ENCODE assay signal across 8 mouse cellular contexts in genomic region chr2:154749046-154750036, GRCm38 (mm10). TPM values are rescaled to one million over a fixed set of nuclear protein-coding genes. Genes with fewer than 3 reads are reported as not detected.
DNase-seq lines count a peak whose midpoint lies in the region; ATAC-seq and TF ChIP-seq lines count a peak whose summit lies in the region.

No protein-coding gene starts in this region.

- DNase-seq in adrenal gland, adult 2 months = peak; percentile 43
- DNase-seq in adrenal gland, postnatal 4 days (ENCODE audit: low spot score in 2 of 2) = no peak
- no peak for DNase-seq in lung, postnatal 25 days (ENCODE audit: low spot score)
- peak; percentile 86 for DNase-seq in midbrain, postnatal 0 days (ENCODE audit: low spot score)
- DNase-seq in thymus, postnatal 36 days = no peak

- no peak for TF ChIP-seq CTCF in midbrain, postnatal 0 days (IDR thresholded peaks at IDR 0.05)

- H3K4me2 ChIP-seq in lung, embryonic 15.5 days = peak overlapping the region; percentile 5; the same call in 1 of the 2 replicates
- peak overlapping the region; percentile 51 for H3K4me2 ChIP-seq in forebrain, embryonic 13.5 days
- H3K4me2 ChIP-seq in midbrain, postnatal 0 days (ENCODE audit: low read depth, low read length, poor library complexity, severe bottlenecking) = no peak overlapping the region

- no peak overlapping the region for H3K4me3 ChIP-seq in lung, embryonic 15.5 days
- no peak overlapping the region; the same call in 1 of the 2 replicates for H3K4me3 ChIP-seq in forebrain, embryonic 13.5 days
- no peak overlapping the region for H3K4me3 ChIP-seq in midbrain, postnatal 0 days (ENCODE audit: low read depth, low read length)

- no peaks in the 10 kb centered on the region for H3K9me3 ChIP-seq in lung, embryonic 15.5 days
- no peaks in the 10 kb centered on the region for H3K9me3 ChIP-seq in forebrain, embryonic 13.5 days (replicated peaks)
- H3K9me3 ChIP-seq in midbrain, postnatal 0 days (ENCODE audit: low read length) = no peaks in the 10 kb centered on the region

- H3K4me1 ChIP-seq in lung, embryonic 15.5 days = peaks cover 17% of the 10 kb centered on the region
- H3K4me1 ChIP-seq in forebrain, embryonic 13.5 days = peaks cover 26% of the 10 kb centered on the region
- H3K4me1 ChIP-seq in midbrain, postnatal 0 days (ENCODE audit: insufficient read depth, low read length) = no peaks in the 10 kb centered on the region

- H3K36me3 ChIP-seq in lung, embryonic 15.5 days = no peaks in the 10 kb centered on the region
- H3K36me3 ChIP-seq in forebrain, embryonic 13.5 days (ENCODE audit: poor library complexity, severe bottlenecking) = no peaks in the 10 kb centered on the region
- H3K36me3 ChIP-seq in midbrain, postnatal 0 days (ENCODE audit: insufficient read depth, low read length) = no peaks in the 10 kb centered on the region

- 55% methylated on average over 23 of the region's 23 CpGs for WGBS in lung, embryonic 15.5 days
- 21% methylated on average over 23 of the region's 23 CpGs for WGBS in forebrain, embryonic 13.5 days
- WGBS in midbrain, postnatal 0 days = 48% methylated on average over 23 of the region's 23 CpGs

- ATAC-seq in lung, embryonic 15.5 days (ENCODE audit: borderline replicate concordance, extremely low read depth, low FRiP score, low TSS enrichment) = peak; percentile 31; the same call in 1 of the 2 replicates
- peak; percentile 90 for ATAC-seq in forebrain, embryonic 13.5 days
- ATAC-seq in midbrain, postnatal 0 days (ENCODE audit: low FRiP score) = no peak
- no peak for ATAC-seq in megakaryocyte-erythroid progenitor cell, adult 5-6 weeks (replicated peaks; ENCODE audit: low FRiP score, low TSS enrichment, poor library complexity, severe bottlenecking)

- peak overlapping the region; percentile 17; the same call in 1 of the 2 replicates for H3K27ac ChIP-seq in lung, embryonic 15.5 days
- peak overlapping the region; percentile 81 for H3K27ac ChIP-seq in forebrain, embryonic 13.5 days
- 0 out of 2 replicates have a peak overlapping the region, but pooled peaks have one; percentile 26 for H3K27ac ChIP-seq in midbrain, postnatal 0 days (ENCODE audit: low read depth, low read length)

- H3K27me3 ChIP-seq in lung, embryonic 15.5 days = no peaks in the 10 kb centered on the region
- 0 out of 2 replicates have a peak, but pooled peaks cover 3% of the 10 kb centered on the region for H3K27me3 ChIP-seq in forebrain, embryonic 13.5 days
- H3K27me3 ChIP-seq in midbrain, postnatal 0 days (ENCODE audit: insufficient read depth, low read length) = no peaks in the 10 kb centered on the region

- no peak overlapping the region for H3K9ac ChIP-seq in lung, embryonic 15.5 days
- no peak overlapping the region for H3K9ac ChIP-seq in forebrain, embryonic 13.5 days
- H3K9ac ChIP-seq in midbrain, postnatal 0 days (replicated peaks; ENCODE audit: low read length, poor library complexity, severe bottlenecking) = no peak overlapping the region

RNA-seq across cellular contexts. Expression of gene Gm14214, which starts 20.5 kb away (rescaled TPM):
- not detected for total RNA-seq in adrenal gland, adult 2 months (2021)
- not detected in 2 replicates for polyA plus RNA-seq in adrenal gland, adult 2 months (2012; rRNA removed)
- not detected for total RNA-seq in adrenal gland, postnatal 4 days (2021)
- polyA plus RNA-seq in lung, embryonic 15.5 days (2015; fragmentation: Nextera tagmentation; extraction: Ambion mirVana) = not detected in 2 replicates
- not detected in 2 replicates for polyA plus RNA-seq in forebrain, embryonic 13.5 days (2015; fragmentation: Nextera tagmentation; extraction: Ambion mirVana)
- not detected in 2 replicates for total RNA-seq in midbrain, postnatal 0 days (2014; rRNA removed)
- not detected in 2 replicates for polyA plus RNA-seq in midbrain, postnatal 0 days (2015; fragmentation: Nextera tagmentation; extraction: Ambion mirVana)
- total RNA-seq in megakaryocyte-erythroid progenitor cell, adult 5-6 weeks (2014; fragmentation: Nextera tagmentation) = not detected in 2 replicates
- total RNA-seq in megakaryocyte-erythroid progenitor cell, adult 5-6 weeks (2017) = not detected in 2 replicates

RNA-seq across cellular contexts. Expression of gene Raly, which starts 41.6 kb away (rescaled TPM):
- 100 to 1,000 TPM; 193 to 201 TPM for total RNA-seq in adrenal gland, adult 2 months (2021)
- 295 and 306 TPM in 2 replicates for polyA plus RNA-seq in adrenal gland, adult 2 months (2012; rRNA removed)
- 100 to 1,000 TPM; 216 to 223 TPM for total RNA-seq in adrenal gland, postnatal 4 days (2021)
- polyA plus RNA-seq in lung, embryonic 15.5 days (2015; fragmentation: Nextera tagmentation; extraction: Ambion mirVana) = 42.2 and 48.0 TPM in 2 replicates
- polyA plus RNA-seq in forebrain, embryonic 13.5 days (2015; fragmentation: Nextera tagmentation; extraction: Ambion mirVana) = 33.1 and 41.4 TPM in 2 replicates
- 132 and 160 TPM in 2 replicates for total RNA-seq in midbrain, postnatal 0 days (2014; rRNA removed)
- 18.4 and 19.3 TPM in 2 replicates for polyA plus RNA-seq in midbrain, postnatal 0 days (2015; fragmentation: Nextera tagmentation; extraction: Ambion mirVana)
- total RNA-seq in megakaryocyte-erythroid progenitor cell, adult 5-6 weeks (2014; fragmentation: Nextera tagmentation) = 153 and 167 TPM in 2 replicates
- total RNA-seq in megakaryocyte-erythroid progenitor cell, adult 5-6 weeks (2017) = 152 and 190 TPM in 2 replicates

RNA-seq across cellular contexts. Expression of gene a, which starts 41.9 kb away (rescaled TPM):
- total RNA-seq in adrenal gland, adult 2 months (2021) = not detected
- polyA plus RNA-seq in adrenal gland, adult 2 months (2012; rRNA removed) = 0.58 TPM in 1 of 2 replicates, not detected in the other
- not detected for total RNA-seq in adrenal gland, postnatal 4 days (2021)
- 0.24 TPM in 1 of 2 replicates, not detected in the other for polyA plus RNA-seq in lung, embryonic 15.5 days (2015; fragmentation: Nextera tagmentation; extraction: Ambion mirVana)
- 0.39 and 0.49 TPM in 2 replicates for polyA plus RNA-seq in forebrain, embryonic 13.5 days (2015; fragmentation: Nextera tagmentation; extraction: Ambion mirVana)
- 5.9 TPM in 1 of 2 replicates, not detected in the other for total RNA-seq in midbrain, postnatal 0 days (2014; rRNA removed)
- 1.1 and 2.3 TPM in 2 replicates for polyA plus RNA-seq in midbrain, postnatal 0 days (2015; fragmentation: Nextera tagmentation; extraction: Ambion mirVana)
- total RNA-seq in megakaryocyte-erythroid progenitor cell, adult 5-6 weeks (2014; fragmentation: Nextera tagmentation) = not detected in 2 replicates
- total RNA-seq in megakaryocyte-erythroid progenitor cell, adult 5-6 weeks (2017) = not detected in 2 replicates

Comparison
In these comparisons a context has a peak if more than half of its experiments do, and no peak if none do; other contexts are left out.
1. DNase-seq: peak in adrenal gland, adult 2 months (single experiment) and midbrain, postnatal 0 days (single experiment); none in adrenal gland, postnatal 4 days (0 of 2), lung, postnatal 25 days (single experiment) and thymus, postnatal 36 days (0 of 2).
2. ATAC-seq: peak in lung, embryonic 15.5 days (single experiment) and forebrain, embryonic 13.5 days (single experiment); none in midbrain, postnatal 0 days (single experiment) and megakaryocyte-erythroid progenitor cell, adult 5-6 weeks (single experiment).
3. H3K27ac ChIP-seq: peak in every context shown above with its lines; median percentile 81 in forebrain, embryonic 13.5 days; 26 in midbrain, postnatal 0 days; 17 in lung, embryonic 15.5 days.